Mouse (Mus musculus) midbrain, postnatal 0 days (tissue): ENCODE data around the gene Arf1. TPM values are rescaled to one million over a fixed set of nuclear protein-coding genes. Genes with fewer than 3 reads are reported as not detected.

Experiments
- ATAC-seq: fragments of 200-750 bp; cut with Nextera tagmentation; 2 replicates; pipeline ENCODE4 v1.8.0; 2017; ENCODE audit warnings: moderate number of reproducible peaks, mild to moderate bottlenecking, moderate TSS enrichment, moderate library complexity; ENCODE audit not compliant: low FRiP score
- DNase-seq: peaks from one replicate; pipeline ENCODE4 v3.0.0-alpha.2; 2015; ENCODE audit warnings: low spot score
- H3K27ac ChIP-seq: fragments of 300-500 bp; sonication (generic); 2 replicates; pipeline ENCODE4 v1.5.1; 2014; ENCODE audit warnings: low read depth, mild to moderate bottlenecking, low read length, mixed read lengths
- H3K27me3 ChIP-seq: fragments of 300-500 bp; sonication (generic); 2 replicates; pipeline ENCODE4 v1.6.1; 2014; ENCODE audit warnings: low read length, control low read depth, mixed read lengths; ENCODE audit not compliant: insufficient read depth
- H3K36me3 ChIP-seq: fragments of 300-500 bp; sonication (generic); 2 replicates; pipeline ENCODE4 v1.6.1; 2014; ENCODE audit warnings: low read length, control low read depth, mixed read lengths; ENCODE audit not compliant: insufficient read depth
- H3K4me1 ChIP-seq: fragments of 300-500 bp; sonication (generic); 2 replicates; pipeline ENCODE4 v1.6.1; 2014; ENCODE audit warnings: mild to moderate bottlenecking, control low read depth, antibody characterized with exemption, low read length, mixed read lengths; ENCODE audit not compliant: insufficient read depth
- H3K4me2 ChIP-seq: fragments of 300-500 bp; sonication (generic); 2 replicates; pipeline ENCODE4 v1.6.1; 2014; ENCODE audit warnings: low read depth, mild to moderate bottlenecking, low read length, mixed read lengths; ENCODE audit not compliant: poor library complexity, severe bottlenecking
- H3K4me3 ChIP-seq: fragments of 300-500 bp; sonication (generic); 2 replicates; pipeline ENCODE4 v1.5.1; 2014; ENCODE audit warnings: low read depth, mild to moderate bottlenecking, low read length, moderate library complexity
- H3K9ac ChIP-seq: fragments of 300-500 bp; sonication (generic); replicated peaks from 2 replicates; pipeline ENCODE4 v1.6.1; 2014; ENCODE audit warnings: mild to moderate bottlenecking, low read length, moderate library complexity, mixed read lengths; ENCODE audit not compliant: poor library complexity, severe bottlenecking
- H3K9me3 ChIP-seq: fragments of 300-500 bp; sonication (generic); 2 replicates; pipeline ENCODE4 v1.6.1; 2016; ENCODE audit warnings: low read length, control low read depth
- CTCF ChIP-seq: IDR thresholded peaks from 2 replicates; pipeline ENCODE4 v1.5.1; 2016; ENCODE audit warnings: antibody characterized with exemption, mild to moderate bottlenecking
- WGBS: fragments of 180-500 bp; shearing (Covaris S2); extraction: QIAGEN DNeasy Blood & Tissue Kit; methylation state at CpG from one replicate; pipeline ENCODE4 v1.1.7; 2014; 5-methylcytosine and 5-hydroxymethylcytosine counted together
- polyA plus RNA-seq: library from polyadenylated mRNA; unstranded; fragments of >200 nt; fragmentation: Nextera tagmentation; extraction: Ambion mirVana; gene quantifications from 2 replicates; pipeline ENCODE4 v1.2.1, GENCODE M21; 2015
- total RNA-seq: library from RNA; depleted of rRNA; stranded (reverse); fragments of >200 nt; gene quantifications from 2 replicates; pipeline ENCODE4 v1.2.3, GENCODE M21; 2014

The Arf1 gene
- total and polyA plus RNA-seq, 2 experiments from 2014 or later: 409 to 626 TPM

- Histone ChIP-seq H3K9me3 (no peaks in the 10 kb centered on the region), H3K4me3 (no peak overlapping the region), H3K27me3 (no peaks in the 10 kb centered on the region), H3K27ac (no peak overlapping the region), H3K4me2 (no peak overlapping the region), H3K9ac (no peak overlapping the region), H3K36me3 (peaks cover 44% of the 10 kb centered on the region), H3K4me1 (no peaks in the 10 kb centered on the region)
- TF ChIP-seq CTCF: no peak
- DNase-seq (no peak), ATAC-seq (no peak)
- 78% methylated on average over 5 of the region's 5 CpGs for WGBS
Observed at GRCm38 (mm10) chr11:59185490-59185889, 42.6 kb downstream of the Arf1 start.

- H3K4me2 ChIP-seq: no peak overlapping the region
- WGBS: 29% methylated on average over 3 of the region's 3 CpGs
- H3K9me3 ChIP-seq: no peaks in the 10 kb centered on the region
- no peaks in the 10 kb centered on the region for H3K4me1 ChIP-seq
- H3K4me3 ChIP-seq: no peak overlapping the region
- H3K36me3 ChIP-seq: peaks cover 44% of the 10 kb centered on the region
- ATAC-seq (no peak), DNase-seq (peak; percentile 73)
- H3K27ac ChIP-seq: no peak overlapping the region
- no peaks in the 10 kb centered on the region for H3K27me3 ChIP-seq
- peak overlapping the region; percentile 13; the same call in 1 of the 2 replicates for H3K9ac ChIP-seq
- TF ChIP-seq CTCF: peak; percentile 84
Observed at GRCm38 (mm10) chr11:59183821-59184220, 44.2 kb downstream of the Arf1 start.

GRCm38 (mm10) chr11:59182864-59183331 is 45.2 kb downstream of the Arf1 start, which contains the start of gene Gjc2:
Gene Gjc2 (minus strand): TSS chr11:59183213.
- no peaks in the 10 kb centered on the region for H3K4me1 ChIP-seq
- H3K4me3 ChIP-seq: no peak within 1 kb of the TSS
- no peak for TF ChIP-seq CTCF
- WGBS: 40% methylated on average over 3 of the region's 3 CpGs
- no peak within 1 kb of the TSS for H3K27ac ChIP-seq
- no peaks in the 10 kb centered on the region for H3K9me3 ChIP-seq
- 0 out of 2 replicates have a peak, but pooled peaks have one; percentile 10 for ATAC-seq
- H3K4me2 ChIP-seq: no peak within 1 kb of the TSS
- no peak for DNase-seq
- peaks cover 8% of the 10 kb centered on the region for H3K27me3 ChIP-seq
- H3K36me3 ChIP-seq: peaks cover 44% of the 10 kb centered on the region
- peak within 1 kb of the TSS; percentile 13; the same call in 1 of the 2 replicates for H3K9ac ChIP-seq

GRCm38 (mm10) chr11:59176921-59177320 is 51.1 kb downstream of the Arf1 start:
- no peak overlapping the region for H3K9ac ChIP-seq
- ATAC-seq (no peak), DNase-seq (no peak)
- TF ChIP-seq CTCF: no peak
- H3K27me3 ChIP-seq: peaks cover 44% of the 10 kb centered on the region
- no peaks in the 10 kb centered on the region for H3K36me3 ChIP-seq
- H3K27ac ChIP-seq: no peak overlapping the region
- 12% methylated on average over 32 of the region's 34 CpGs for WGBS
- no peak overlapping the region for H3K4me3 ChIP-seq
- H3K4me2 ChIP-seq: no peak overlapping the region
- no peaks in the 10 kb centered on the region for H3K9me3 ChIP-seq
- no peaks in the 10 kb centered on the region for H3K4me1 ChIP-seq

- Histone ChIP-seq H3K36me3 (no peaks in the 10 kb centered on the region), H3K4me2 (peak overlapping the region; percentile 12; the same call in 1 of the 2 replicates), H3K27ac (no peak overlapping the region), H3K4me3 (peak overlapping the region; percentile 5; the same call in 1 of the 2 replicates), H3K9ac (no peak overlapping the region), H3K4me1 (no peaks in the 10 kb centered on the region), H3K9me3 (no peaks in the 10 kb centered on the region), H3K27me3 (peaks cover 44% of the 10 kb centered on the region)
- no peak for TF ChIP-seq CTCF
- DNase-seq (no peak), ATAC-seq (no peak)
- WGBS: 1% methylated on average over 46 of the region's 48 CpGs
Observed at GRCm38 (mm10) chr11:59176475-59176874, 51.6 kb downstream of the Arf1 start.

- Histone ChIP-seq H3K27me3 (peaks cover 44% of the 10 kb centered on the region), H3K4me1 (no peaks in the 10 kb centered on the region), H3K4me2 (no peak overlapping the region), H3K4me3 (no peak overlapping the region), H3K36me3 (no peaks in the 10 kb centered on the region), H3K27ac (no peak overlapping the region), H3K9me3 (no peaks in the 10 kb centered on the region), H3K9ac (no peak overlapping the region)
- no peak for TF ChIP-seq CTCF
- DNase-seq: no peak
- WGBS: 43% methylated on average over 6 of the region's 6 CpGs
- ATAC-seq: no peak
Observed at GRCm38 (mm10) chr11:59174189-59174838, 53.8 kb downstream of the Arf1 start.
